Mouse (Mus musculus): ENCODE data around the gene Serinc5. TPM values are rescaled to one million over a fixed set of nuclear protein-coding genes. Genes with fewer than 3 reads are reported as not detected.

Serinc5 gene
- polyA plus RNA-seq, 1 experiment from 2014 or later = 12.2 TPM

DNA sequence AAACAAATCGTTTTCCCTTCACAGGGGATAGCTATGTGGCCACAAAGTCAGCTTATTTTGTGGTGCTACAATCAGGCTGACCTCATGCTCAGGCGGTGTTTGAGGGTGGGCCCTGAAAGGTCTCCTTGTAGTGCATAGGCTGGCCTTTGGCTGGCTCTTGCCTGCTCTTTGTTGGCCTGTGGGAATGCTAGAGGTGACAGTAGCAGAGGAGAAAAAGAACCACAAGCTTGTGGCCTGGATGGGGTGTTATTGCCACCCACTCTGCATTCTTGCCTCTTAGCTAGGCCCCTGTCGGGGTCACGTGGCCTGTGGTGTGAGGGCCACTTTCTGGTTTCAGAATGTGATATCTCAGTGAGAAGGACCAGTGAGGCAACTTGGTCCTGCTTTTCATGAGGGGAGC, 54.1 kb downstream of the Serinc5 start:
- H3K36me3 ChIP-seq (replicated peaks; ENCODE audit: insufficient read depth, low read length) = peaks cover 12% of the 10 kb centered on the region
- no peak overlapping the region for H3K9ac ChIP-seq (replicated peaks)
- H3K4me1 ChIP-seq (ENCODE audit: insufficient read depth) = peaks cover 8% of the 10 kb centered on the region; the same call in 1 of the 2 replicates
- no peak for ATAC-seq
- H3K4me3 ChIP-seq (ENCODE audit: low read depth, low read length) = no peak overlapping the region
- no peaks in the 10 kb centered on the region for H3K27me3 ChIP-seq (ENCODE audit: insufficient read depth, low read length)
- DNase-seq = no peak
- 82% methylated on average over 4 of the region's 4 CpGs for WGBS (ENCODE audit: insufficient replicate concordance)
- H3K27ac ChIP-seq (ENCODE audit: low read depth) = no peak overlapping the region
- TF ChIP-seq CTCF (IDR thresholded peaks at IDR 0.05; ENCODE audit: low read depth) = no peak
- no peak for TF ChIP-seq EP300 (IDR thresholded peaks at IDR 0.05; ENCODE audit: low read depth)
- H3K4me2 ChIP-seq (ENCODE audit: low read depth, low read length) = no peak overlapping the region
- H3K9me3 ChIP-seq (ENCODE audit: low read length) = no peaks in the 10 kb centered on the region

DNA sequence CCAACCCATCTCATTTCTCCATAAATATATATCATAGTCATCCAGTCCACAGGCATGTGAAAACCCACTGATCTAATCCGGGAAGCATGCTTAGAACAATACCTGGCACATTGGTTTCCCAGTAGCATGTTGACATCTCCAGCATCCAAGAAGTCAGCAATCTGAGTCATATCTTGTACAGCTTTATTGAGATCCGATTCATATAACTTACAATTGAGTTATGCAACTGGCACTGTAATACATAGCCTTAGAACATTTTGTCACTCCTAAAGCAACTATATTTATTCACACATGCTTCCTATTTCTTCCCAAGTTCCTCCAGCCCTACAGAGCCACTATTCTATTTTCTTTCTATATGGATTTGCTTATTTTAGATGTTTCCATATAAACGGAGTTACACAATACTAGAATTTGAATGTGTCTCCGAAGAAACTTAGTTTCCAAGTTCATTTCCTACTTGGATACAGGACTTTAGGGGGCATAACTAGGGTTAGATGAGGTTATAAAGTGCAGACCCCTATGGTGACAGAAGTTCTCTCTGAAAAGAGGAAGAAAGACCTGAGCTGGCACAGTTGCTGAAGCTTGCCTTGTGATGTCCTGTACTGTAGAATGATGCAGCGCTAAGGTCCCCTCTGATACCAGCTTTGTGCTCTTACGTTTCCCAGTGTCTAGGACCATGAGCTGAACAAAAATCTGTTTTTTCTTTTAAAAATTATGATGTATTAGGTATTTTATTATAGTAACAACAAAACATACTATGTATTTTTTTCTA, 57.5 kb downstream of the Serinc5 start:
- Histone ChIP-seq H3K4me2 (ENCODE audit: low read depth, low read length) (no peak overlapping the region), H3K4me1 (ENCODE audit: insufficient read depth) (no peaks in the 10 kb centered on the region), H3K27me3 (ENCODE audit: insufficient read depth, low read length) (no peaks in the 10 kb centered on the region), H3K9ac (replicated peaks) (no peak overlapping the region), H3K36me3 (replicated peaks; ENCODE audit: insufficient read depth, low read length) (no peaks in the 10 kb centered on the region), H3K9me3 (ENCODE audit: low read length) (no peaks in the 10 kb centered on the region), H3K4me3 (ENCODE audit: low read depth, low read length) (no peak overlapping the region), H3K27ac (ENCODE audit: low read depth) (no peak overlapping the region)
- WGBS (ENCODE audit: insufficient replicate concordance) = 86% methylated on average over 6 of the region's 6 CpGs
- no peak for DNase-seq
- no peak for ATAC-seq
- TF ChIP-seq EP300 (IDR thresholded peaks at IDR 0.05; ENCODE audit: low read depth) (no peak), CTCF (IDR thresholded peaks at IDR 0.05; ENCODE audit: low read depth) (no peak)

DNA sequence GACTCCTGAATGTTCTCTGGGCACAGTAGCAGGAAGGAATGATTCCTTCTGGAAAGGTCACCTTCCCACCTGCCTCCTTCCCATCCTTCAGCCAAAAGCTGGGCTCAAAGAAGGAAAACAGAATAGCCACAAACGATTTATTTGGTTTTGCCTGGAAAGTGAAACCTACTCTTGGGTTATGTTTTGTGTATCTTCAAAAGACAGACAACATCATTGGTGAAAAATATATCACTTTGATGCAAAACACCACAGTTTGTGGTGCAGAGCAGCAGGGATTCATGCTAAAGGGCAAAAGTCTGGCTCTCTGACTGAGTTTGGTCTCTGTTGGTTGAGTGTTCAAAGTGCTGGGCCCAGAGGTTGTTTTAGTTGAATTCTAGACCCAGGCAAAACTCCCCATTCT, 60.8 kb downstream of the Serinc5 start:
- Histone ChIP-seq H3K4me1 (ENCODE audit: insufficient read depth) (peaks cover 12% of the 10 kb centered on the region), H3K4me3 (ENCODE audit: low read depth, low read length) (no peak overlapping the region), H3K4me2 (ENCODE audit: low read depth, low read length) (no peak overlapping the region), H3K27me3 (ENCODE audit: insufficient read depth, low read length) (no peaks in the 10 kb centered on the region), H3K27ac (ENCODE audit: low read depth) (no peak overlapping the region), H3K9me3 (ENCODE audit: low read length) (no peaks in the 10 kb centered on the region), H3K36me3 (replicated peaks; ENCODE audit: insufficient read depth, low read length) (no peaks in the 10 kb centered on the region), H3K9ac (replicated peaks) (no peak overlapping the region)
- ATAC-seq (no peak), DNase-seq (no peak)
- TF ChIP-seq CTCF (IDR thresholded peaks at IDR 0.05; ENCODE audit: low read depth) (no peak), EP300 (IDR thresholded peaks at IDR 0.05; ENCODE audit: low read depth) (no peak)
- WGBS (ENCODE audit: insufficient replicate concordance) = 68% methylated on average over 1 of the region's 1 CpGs

DNA sequence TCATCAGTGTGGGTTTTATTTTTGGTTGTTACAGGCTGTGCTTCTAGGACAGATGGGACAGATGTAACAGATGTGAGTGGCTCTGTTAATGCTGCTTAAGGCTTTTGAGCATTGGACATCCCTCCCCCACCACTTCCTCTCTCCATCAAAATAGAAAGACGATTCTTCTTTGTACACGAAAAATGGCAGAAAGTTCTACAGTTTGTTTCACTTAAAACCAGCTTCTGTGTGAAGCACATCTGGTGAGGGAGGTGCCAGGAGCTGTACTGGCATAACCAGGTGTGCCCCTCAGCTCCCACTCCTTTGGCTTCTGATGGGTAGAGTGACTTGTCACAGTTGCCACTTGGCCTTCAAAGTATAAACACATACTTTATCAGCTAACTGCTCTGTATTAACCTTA, 63.8 kb downstream of the Serinc5 start:
- TF ChIP-seq EP300 (IDR thresholded peaks at IDR 0.05; ENCODE audit: low read depth) = no peak
- TF ChIP-seq CTCF (IDR thresholded peaks at IDR 0.05; ENCODE audit: low read depth) = no peak
- ATAC-seq (no peak), DNase-seq (no peak)
- no peaks in the 10 kb centered on the region for H3K27me3 ChIP-seq (ENCODE audit: insufficient read depth, low read length)
- peaks cover 26% of the 10 kb centered on the region for H3K4me1 ChIP-seq (ENCODE audit: insufficient read depth)
- no peak overlapping the region for H3K27ac ChIP-seq (ENCODE audit: low read depth)
- H3K9me3 ChIP-seq (ENCODE audit: low read length) = no peaks in the 10 kb centered on the region
- H3K4me2 ChIP-seq (ENCODE audit: low read depth, low read length) = no peak overlapping the region
- H3K9ac ChIP-seq (replicated peaks) = no peak overlapping the region
- no peaks in the 10 kb centered on the region for H3K36me3 ChIP-seq (replicated peaks; ENCODE audit: insufficient read depth, low read length)
- H3K4me3 ChIP-seq (ENCODE audit: low read depth, low read length) = no peak overlapping the region
- 40% methylated on average over 2 of the region's 2 CpGs for WGBS (ENCODE audit: insufficient replicate concordance)

DNA sequence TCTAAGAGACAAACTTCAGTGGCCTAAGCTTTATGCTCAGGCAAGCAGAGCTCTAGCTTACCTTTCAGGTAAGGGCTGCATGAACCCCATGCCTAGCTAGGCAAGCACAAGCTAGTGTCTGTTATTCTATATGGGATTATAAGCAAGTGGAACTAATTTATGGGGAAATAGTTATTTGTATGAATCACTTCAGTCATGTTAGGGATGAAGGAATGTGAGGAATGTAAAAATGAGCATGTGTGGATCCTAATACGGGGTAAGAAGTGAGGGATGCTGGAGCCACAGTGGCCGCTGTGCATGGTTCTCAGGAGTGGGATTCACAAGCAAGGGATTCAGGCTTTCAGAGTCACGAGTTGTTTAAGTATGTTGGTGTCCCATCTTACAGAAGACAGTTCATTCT, 64.4 kb downstream of the Serinc5 start:
- Histone ChIP-seq H3K36me3 (replicated peaks; ENCODE audit: insufficient read depth, low read length) (no peaks in the 10 kb centered on the region), H3K27ac (ENCODE audit: low read depth) (no peak overlapping the region), H3K27me3 (ENCODE audit: insufficient read depth, low read length) (no peaks in the 10 kb centered on the region), H3K4me2 (ENCODE audit: low read depth, low read length) (no peak overlapping the region), H3K9ac (replicated peaks) (no peak overlapping the region), H3K4me3 (ENCODE audit: low read depth, low read length) (no peak overlapping the region), H3K9me3 (ENCODE audit: low read length) (no peaks in the 10 kb centered on the region), H3K4me1 (ENCODE audit: insufficient read depth) (peaks cover 27% of the 10 kb centered on the region)
- no peak for TF ChIP-seq EP300 (IDR thresholded peaks at IDR 0.05; ENCODE audit: low read depth)
- no peak for TF ChIP-seq CTCF (IDR thresholded peaks at IDR 0.05; ENCODE audit: low read depth)
- DNase-seq (no peak), ATAC-seq (no peak)
- 81% methylated on average over 3 of the region's 3 CpGs for WGBS (ENCODE audit: insufficient replicate concordance)

DNA sequence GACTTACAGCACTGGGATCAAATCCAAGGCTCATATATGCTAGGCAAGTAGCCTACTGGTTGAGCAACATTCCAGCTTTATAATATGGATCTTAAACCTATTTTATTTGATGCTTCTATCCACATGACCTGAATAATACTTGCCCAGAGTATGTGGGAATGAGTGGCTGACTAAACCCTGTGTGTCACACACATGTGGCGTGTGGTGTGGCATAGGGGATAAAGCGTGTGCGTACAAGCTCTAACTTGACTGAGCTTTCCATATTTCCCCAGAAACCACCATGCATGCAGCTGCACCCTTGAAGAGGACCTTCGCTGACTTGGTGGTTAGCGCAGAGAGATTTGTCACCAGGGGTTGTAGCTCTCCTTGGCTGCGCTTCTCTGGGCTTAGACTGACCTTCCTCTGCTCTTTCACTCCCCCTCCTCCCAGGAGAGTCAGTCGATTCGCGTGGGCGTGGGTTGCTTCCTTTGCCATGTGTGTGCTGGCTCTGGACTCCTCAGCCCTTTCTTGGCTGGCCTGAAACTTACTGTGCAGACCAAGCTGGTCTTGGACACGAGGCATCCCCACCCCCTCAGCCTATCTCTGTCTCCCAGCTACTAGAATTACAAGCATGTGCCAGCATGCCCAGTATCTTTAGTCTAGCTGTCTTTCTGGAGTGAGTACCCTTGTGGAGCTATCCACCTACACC, 65.2 kb downstream of the Serinc5 start:
- Histone ChIP-seq H3K4me2 (ENCODE audit: low read depth, low read length) (no peak overlapping the region), H3K4me3 (ENCODE audit: low read depth, low read length) (no peak overlapping the region), H3K27ac (ENCODE audit: low read depth) (no peak overlapping the region), H3K4me1 (ENCODE audit: insufficient read depth) (peaks cover 27% of the 10 kb centered on the region), H3K9me3 (ENCODE audit: low read length) (no peaks in the 10 kb centered on the region), H3K36me3 (replicated peaks; ENCODE audit: insufficient read depth, low read length) (no peaks in the 10 kb centered on the region), H3K27me3 (ENCODE audit: insufficient read depth, low read length) (no peaks in the 10 kb centered on the region), H3K9ac (replicated peaks) (no peak overlapping the region)
- ATAC-seq (peak; percentile 13; the same call in 1 of the 2 replicates), DNase-seq (no peak)
- WGBS (ENCODE audit: insufficient replicate concordance) = 68% methylated on average over 11 of the region's 11 CpGs
- TF ChIP-seq CTCF (IDR thresholded peaks at IDR 0.05; ENCODE audit: low read depth) (no peak), EP300 (IDR thresholded peaks at IDR 0.05; ENCODE audit: low read depth) (no peak)

Measured in liver, postnatal 0 days (tissue).